ENCODE assay signal across 17 mouse cellular contexts in the genomic region with DNA sequence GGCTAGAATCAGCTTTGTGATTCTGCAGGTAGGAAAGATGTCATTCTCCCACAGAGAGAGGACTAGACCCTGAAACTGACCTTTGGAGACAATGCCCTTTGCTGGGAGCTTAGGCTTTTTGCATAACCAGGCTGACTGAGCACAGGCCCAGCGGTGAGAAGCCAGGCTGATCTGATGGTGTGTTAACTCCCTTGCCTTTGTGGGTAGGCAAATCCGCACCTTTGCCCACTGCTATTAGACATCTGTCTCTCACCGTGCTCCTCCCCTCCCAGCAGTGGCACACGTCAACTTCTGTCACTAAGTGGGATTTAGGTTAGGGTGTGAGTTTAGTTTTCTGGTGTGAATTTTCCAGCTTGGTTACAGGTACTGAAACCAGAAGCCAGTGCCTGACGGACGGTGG.
"Had no signal": no experiment of that assay in that cellular context is flagged by ENCODE, and none has a peak within 500 bp of the region (broad histone marks: within the 10 kb centered on the region; RNA-seq: fewer than 3 reads in every experiment).

No protein-coding gene starts in this region.

- H3K27me3 ChIP-seq: kidney, embryonic 15.5 days; liver, embryonic 13.5 days; neural tube, embryonic 13.5 days; stomach, embryonic 15.5 days had no signal

- H3K27ac ChIP-seq: kidney, embryonic 15.5 days; left cerebral cortex, adult 2 months; liver, embryonic 13.5 days; macrophage; neural tube, embryonic 13.5 days; stomach, embryonic 15.5 days had no signal

- H3K4me3 ChIP-seq: kidney, embryonic 15.5 days; left cerebral cortex, adult 2 months; liver, embryonic 13.5 days; neural tube, embryonic 13.5 days; stomach, embryonic 15.5 days had no signal

- H3K36me3 ChIP-seq: kidney, embryonic 15.5 days; liver, embryonic 13.5 days; neural tube, embryonic 13.5 days; stomach, embryonic 15.5 days had no signal

- DNase-seq: kidney, adult 18-20 months; kidney, postnatal 10 days; layer of hippocampus, postnatal 36 days; liver, embryonic 13.5 days; lung, embryonic 14.5 days; midbrain, embryonic 14.5 days; retina, postnatal 1 day; right cerebral cortex, postnatal 25 days; spleen, adult 18-20 months; thymus, postnatal 36 days had no signal

- H3K9me3 ChIP-seq: kidney, embryonic 15.5 days; liver, embryonic 13.5 days; neural tube, embryonic 13.5 days; stomach, embryonic 15.5 days had no signal

- ATAC-seq: intestine, embryonic 16.5 days; lung, postnatal 0 days had no signal
